Mouse (Mus musculus): Measurements from ENCODE around the gene Soga1.
A peak's percentile ranks its signal among the peaks of the same experiment; 100 is the strongest.

Gene Soga1

DNA sequence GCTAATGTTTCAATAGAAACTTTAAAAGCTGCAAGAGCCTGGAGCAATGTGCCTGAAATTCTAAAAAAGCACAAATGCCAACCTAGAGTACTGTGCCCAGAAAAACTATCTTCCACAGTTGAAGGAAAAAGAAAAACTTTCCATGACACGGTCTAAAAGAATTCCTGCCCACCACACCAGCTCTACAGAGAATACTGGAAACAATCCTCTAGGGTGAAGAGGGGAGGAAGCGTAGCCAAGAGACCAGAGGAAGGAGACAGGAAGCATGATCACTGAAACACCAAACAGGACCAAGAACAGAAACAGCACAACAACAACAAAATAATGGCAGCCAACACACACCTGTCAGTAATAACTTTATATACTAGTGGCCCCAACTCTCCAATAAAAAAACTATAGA, 99.0 kb downstream of the Soga1 start:
- no peak for DNase-seq

DNA sequence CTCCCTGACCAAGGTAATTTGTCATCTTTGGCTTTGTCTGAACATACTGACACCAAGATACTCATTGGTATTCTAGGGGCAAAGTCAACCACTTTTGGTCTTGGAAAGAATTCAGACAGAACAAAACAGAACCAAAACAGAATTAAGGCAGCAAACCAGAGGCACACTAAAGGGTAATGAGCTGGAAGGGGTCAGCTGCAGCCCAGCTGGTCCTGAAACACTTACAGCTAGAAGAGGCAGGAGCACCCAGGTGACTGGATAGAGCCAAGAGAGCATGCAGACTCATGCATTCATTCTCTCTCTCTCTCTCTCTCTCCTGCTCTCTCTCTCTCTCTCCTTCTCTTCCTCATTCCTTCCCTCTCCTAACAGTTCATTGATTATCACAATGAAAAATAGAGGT, 102.3 kb downstream of the Soga1 start:
- DNase-seq, result no peak

DNA sequence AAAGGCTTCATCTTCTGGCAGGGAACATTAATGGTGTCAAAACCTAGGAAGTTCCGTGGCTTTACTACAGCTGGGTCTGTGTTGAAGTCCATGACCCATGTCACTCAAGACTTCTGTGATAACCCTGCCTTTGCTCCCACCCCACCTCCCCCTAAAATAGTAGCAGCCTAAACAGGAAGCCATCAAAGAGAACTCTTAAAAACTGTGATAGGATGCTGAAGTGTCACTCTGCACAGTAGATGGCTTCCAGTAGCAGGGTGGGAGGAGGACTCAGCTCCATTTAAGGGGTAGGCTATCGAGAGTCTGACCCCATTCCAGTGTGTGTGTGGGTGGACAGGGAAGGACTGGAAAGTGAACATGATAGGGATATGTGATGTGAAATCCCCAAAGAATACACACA, 104.1 kb downstream of the Soga1 start:
- DNase-seq, result no peak

DNA sequence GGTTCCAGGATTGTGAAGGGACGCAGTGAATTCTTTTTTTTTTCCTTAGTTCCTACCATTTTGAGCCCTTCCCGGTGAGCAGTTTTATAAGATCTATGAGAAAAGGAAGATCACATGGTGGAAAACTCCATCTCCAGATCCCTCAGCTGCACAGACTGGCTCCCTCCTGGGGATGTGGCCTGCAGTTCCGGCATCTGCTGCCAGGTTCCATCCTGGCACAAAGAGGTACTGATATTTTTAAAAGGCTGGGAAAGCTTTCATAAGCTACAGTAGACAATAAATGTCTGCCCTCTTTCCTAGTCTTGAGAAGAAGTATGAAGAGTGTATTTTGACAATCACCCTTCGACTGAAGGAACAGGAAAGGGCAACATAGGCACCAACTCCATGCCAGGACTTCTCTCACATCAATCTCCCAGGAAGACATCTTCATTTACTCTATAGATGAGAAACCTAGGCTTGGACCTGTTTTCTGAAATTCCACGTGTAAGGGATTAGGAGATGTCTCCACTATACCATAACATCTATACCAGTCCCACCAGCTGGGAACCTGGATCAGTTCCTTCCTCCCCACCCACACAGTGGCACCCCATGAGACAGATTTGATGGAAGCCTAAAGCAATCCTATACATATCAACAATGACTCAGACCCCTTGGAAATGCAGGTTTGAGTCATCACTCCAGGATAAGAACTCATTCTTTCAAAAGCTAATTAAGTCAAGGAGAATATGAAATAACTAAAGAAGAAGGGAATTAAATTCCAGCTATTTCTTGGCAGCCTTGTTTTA, 105.5 kb downstream of the Soga1 start:
- peak; percentile 83 for DNase-seq

DNA sequence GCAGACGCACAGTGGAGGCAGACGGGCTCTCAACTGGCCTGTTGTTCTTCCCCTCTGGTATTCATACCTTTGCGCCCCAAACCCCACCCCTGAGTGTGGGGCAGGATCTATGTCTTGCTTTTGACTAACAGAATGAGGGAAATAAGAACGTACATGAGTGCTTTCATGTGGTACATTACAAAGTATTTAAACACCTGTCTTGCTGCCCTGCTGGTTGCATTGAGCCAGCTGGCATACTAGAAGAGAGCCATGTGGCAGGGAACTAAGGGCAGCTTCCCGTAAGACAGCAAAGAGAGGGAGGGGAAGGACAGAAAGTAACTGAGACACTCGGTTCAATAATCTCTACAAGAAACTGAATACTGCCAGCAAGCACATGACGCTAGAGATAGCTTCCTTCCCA, 108.8 kb downstream of the Soga1 start:
- no peak for DNase-seq

DNA sequence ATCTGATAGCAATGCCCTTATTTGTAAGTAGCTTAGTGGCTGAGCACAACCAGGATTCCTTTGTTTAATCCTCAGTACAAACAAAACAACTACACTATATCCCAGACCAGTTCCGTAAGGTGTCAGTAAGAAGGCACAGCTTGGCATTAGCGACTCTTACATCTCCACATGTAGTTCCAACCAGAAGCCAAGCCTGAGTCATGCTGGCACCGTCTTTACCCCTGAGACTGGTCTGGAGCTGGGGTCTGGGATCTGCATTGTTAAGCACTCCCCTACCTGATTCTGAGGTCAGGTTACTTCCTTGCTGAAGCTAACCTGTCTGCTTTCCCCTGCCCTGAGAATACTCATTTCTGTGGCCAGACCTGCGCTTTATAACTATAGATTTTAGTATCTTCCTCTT, 110.6 kb downstream of the Soga1 start:
- no peak for DNase-seq

DNA sequence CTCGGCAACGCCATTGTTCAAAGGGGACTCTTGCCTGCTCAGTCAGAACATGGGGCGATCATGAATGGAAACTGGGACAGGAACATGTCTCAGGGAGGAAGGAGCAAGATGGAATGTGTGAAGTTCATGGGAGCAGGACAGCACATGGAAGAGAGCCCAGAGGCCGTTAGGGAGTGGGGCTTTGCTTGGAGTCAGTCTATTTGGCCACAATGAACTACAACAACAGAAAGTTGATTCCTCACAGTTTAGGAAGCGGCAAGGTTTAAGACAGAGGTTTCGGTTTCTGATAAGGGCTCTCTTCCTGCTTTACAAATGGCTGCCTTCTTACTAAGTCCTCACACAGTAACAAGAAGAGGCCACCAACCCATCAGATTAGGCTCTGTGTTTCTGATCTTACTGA, 111.7 kb downstream of the Soga1 start:
- DNase-seq, result no peak

Measured in cerebellum, adult 11-12 months (tissue).